Mouse (Mus musculus): ENCODE measurements around the gene Ssc5d. TPM values are rescaled to one million over a fixed set of nuclear protein-coding genes. Genes with fewer than 3 reads are reported as not detected.
"Not testable (repeated sequence)": the region's sequence is repeated elsewhere in the genome, so short reads cannot be mapped to it uniquely, and the experiment has no call there.

Ssc5d gene
- 3.3 and 4.5 TPM in 2 replicates for polyA plus RNA-seq (2012; rRNA removed)

- Histone ChIP-seq H3K4me3 (ENCODE audit: low read depth, low read length) (no peak within 1 kb of the TSS), H3K27ac (ENCODE audit: insufficient read depth, low read depth, low read length) (peak within 1 kb of the TSS; percentile 63), H3K27me3 (ENCODE audit: control insufficient read depth, insufficient read depth, low read length) (peaks cover 12% of the 10 kb centered on the region; the same call in 1 of the 2 replicates), H3K36me3 (ENCODE audit: control insufficient read depth, insufficient read depth, low read length) (peaks cover 2% of the 10 kb centered on the region; the same call in 1 of the 2 replicates), H3K4me1 (ENCODE audit: control insufficient read depth, insufficient read depth, insufficient read length, low read length) (peaks cover 2% of the 10 kb centered on the region)
- TF ChIP-seq POLR2A (IDR thresholded peaks at IDR 0.05; ENCODE audit: low read depth, low read length) (no peak), CTCF (IDR thresholded peaks at IDR 0.05; ENCODE audit: extremely low read depth, insufficient read length, insufficient replicate concordance, low read depth, low read length) (no peak)
- 16% methylated on average over 6 of the region's 6 CpGs for WGBS
Measured at GRCm38 (mm10) chr7:4925441-4926381, at the start of gene Ssc5d. Ssc5d (plus strand) TSS chr7:4925785.

- no peak for TF ChIP-seq CTCF (IDR thresholded peaks at IDR 0.05; ENCODE audit: extremely low read depth, insufficient read length, insufficient replicate concordance, low read depth, low read length)
- peak; percentile 96 for TF ChIP-seq POLR2A (IDR thresholded peaks at IDR 0.05; ENCODE audit: low read depth, low read length)
- peaks cover 17% of the 10 kb centered on the region; the same call in 1 of the 2 replicates for H3K4me1 ChIP-seq (ENCODE audit: control insufficient read depth, insufficient read depth, insufficient read length, low read length)
- 0% methylated on average over 22 of the region's 22 CpGs for WGBS
- H3K27me3 ChIP-seq (ENCODE audit: control insufficient read depth, insufficient read depth, low read length), result no peaks in the 10 kb centered on the region
- peak within 1 kb of the TSS; percentile 67 for H3K27ac ChIP-seq (ENCODE audit: insufficient read depth, low read depth, low read length)
- peak within 1 kb of the TSS; percentile 80 for H3K4me3 ChIP-seq (ENCODE audit: low read depth, low read length)
- no peaks in the 10 kb centered on the region for H3K36me3 ChIP-seq (ENCODE audit: control insufficient read depth, insufficient read depth, low read length)
Measured at GRCm38 (mm10) chr7:4876753-4877221, 48.8 kb upstream of the Ssc5d start, which contains the start of gene Isoc2a. Isoc2a (plus strand) TSS chr7:4877153.

- H3K36me3 ChIP-seq (ENCODE audit: control insufficient read depth, insufficient read depth, low read length), result no peaks in the 10 kb centered on the region
- TF ChIP-seq CTCF (IDR thresholded peaks at IDR 0.05; ENCODE audit: extremely low read depth, insufficient read length, insufficient replicate concordance, low read depth, low read length), result no peak
- TF ChIP-seq POLR2A (IDR thresholded peaks at IDR 0.05; ENCODE audit: low read depth, low read length), result no peak
- peaks cover 17% of the 10 kb centered on the region; the same call in 1 of the 2 replicates for H3K4me1 ChIP-seq (ENCODE audit: control insufficient read depth, insufficient read depth, insufficient read length, low read length)
- H3K27me3 ChIP-seq (ENCODE audit: control insufficient read depth, insufficient read depth, low read length), result no peaks in the 10 kb centered on the region
- peak overlapping the region; percentile 67 for H3K27ac ChIP-seq (ENCODE audit: insufficient read depth, low read depth, low read length)
- 2% methylated on average over 11 of the region's 11 CpGs for WGBS
- peak overlapping the region; percentile 80 for H3K4me3 ChIP-seq (ENCODE audit: low read depth, low read length)
Measured at GRCm38 (mm10) chr7:4877226-4877625, 48.4 kb upstream of the Ssc5d start.

GRCm38 (mm10) chr7:4878186-4878585 lies 47.4 kb upstream of the Ssc5d start:
- Histone ChIP-seq H3K4me3 (ENCODE audit: low read depth, low read length) (no peak overlapping the region), H3K27ac (ENCODE audit: insufficient read depth, low read depth, low read length) (no peak overlapping the region), H3K27me3 (ENCODE audit: control insufficient read depth, insufficient read depth, low read length) (no peaks in the 10 kb centered on the region), H3K4me1 (ENCODE audit: control insufficient read depth, insufficient read depth, insufficient read length, low read length) (peaks cover 17% of the 10 kb centered on the region; the same call in 1 of the 2 replicates), H3K36me3 (ENCODE audit: control insufficient read depth, insufficient read depth, low read length) (0 out of 2 replicates have a peak, but pooled peaks cover 2% of the 10 kb centered on the region)
- no peak for TF ChIP-seq POLR2A (IDR thresholded peaks at IDR 0.05; ENCODE audit: low read depth, low read length)
- TF ChIP-seq CTCF (IDR thresholded peaks at IDR 0.05; ENCODE audit: extremely low read depth, insufficient read length, insufficient replicate concordance, low read depth, low read length), result peak; percentile 52; the same call in 1 of the 2 replicates

GRCm38 (mm10) chr7:4879036-4879435 lies 46.5 kb upstream of the Ssc5d start:
- H3K27me3 ChIP-seq (ENCODE audit: control insufficient read depth, insufficient read depth, low read length); H3K4me3 ChIP-seq (ENCODE audit: low read depth, low read length); H3K27ac ChIP-seq (ENCODE audit: insufficient read depth, low read depth, low read length); H3K36me3 ChIP-seq (ENCODE audit: control insufficient read depth, insufficient read depth, low read length): not testable (repeated sequence)
- WGBS, result 19% methylated on average over 1 of the region's 1 CpGs
- peaks cover 17% of the 10 kb centered on the region; the same call in 1 of the 2 replicates for H3K4me1 ChIP-seq (ENCODE audit: control insufficient read depth, insufficient read depth, insufficient read length, low read length)

GRCm38 (mm10) chr7:4886680-4887079 lies 38.9 kb upstream of the Ssc5d start:
- Histone ChIP-seq H3K4me3 (ENCODE audit: low read depth, low read length) (no peak overlapping the region), H3K4me1 (ENCODE audit: control insufficient read depth, insufficient read depth, insufficient read length, low read length) (no peaks in the 10 kb centered on the region; the same call in 1 of the 2 replicates), H3K27me3 (ENCODE audit: control insufficient read depth, insufficient read depth, low read length) (no peaks in the 10 kb centered on the region), H3K27ac (ENCODE audit: insufficient read depth, low read depth, low read length) (no peak overlapping the region), H3K36me3 (ENCODE audit: control insufficient read depth, insufficient read depth, low read length) (0 out of 2 replicates have a peak, but pooled peaks cover 2% of the 10 kb centered on the region)
- no peak for TF ChIP-seq CTCF (IDR thresholded peaks at IDR 0.05; ENCODE audit: extremely low read depth, insufficient read length, insufficient replicate concordance, low read depth, low read length)
- no peak for TF ChIP-seq POLR2A (IDR thresholded peaks at IDR 0.05; ENCODE audit: low read depth, low read length)
- 13% methylated on average over 4 of the region's 4 CpGs for WGBS

- Histone ChIP-seq H3K36me3 (ENCODE audit: control insufficient read depth, insufficient read depth, low read length) (no peaks in the 10 kb centered on the region), H3K4me1 (ENCODE audit: control insufficient read depth, insufficient read depth, insufficient read length, low read length) (no peaks in the 10 kb centered on the region), H3K4me3 (ENCODE audit: low read depth, low read length) (no peak overlapping the region), H3K27me3 (ENCODE audit: control insufficient read depth, insufficient read depth, low read length) (no peaks in the 10 kb centered on the region), H3K27ac (ENCODE audit: insufficient read depth, low read depth, low read length) (no peak overlapping the region)
- 69% methylated on average over 11 of the region's 11 CpGs for WGBS
- TF ChIP-seq POLR2A (IDR thresholded peaks at IDR 0.05; ENCODE audit: low read depth, low read length) (no peak), CTCF (IDR thresholded peaks at IDR 0.05; ENCODE audit: extremely low read depth, insufficient read length, insufficient replicate concordance, low read depth, low read length) (no peak)
Measured at GRCm38 (mm10) chr7:4895186-4895585, 30.4 kb upstream of the Ssc5d start.

Measured in small intestine, adult 2 months (tissue).